Mouse (Mus musculus): Measurements from ENCODE around the gene Lhb. TPM values are rescaled to one million over a fixed set of nuclear protein-coding genes. Genes with fewer than 3 reads are reported as not detected.

The Lhb gene
- polyA plus RNA-seq, 1 experiment from 2014 or later = not detected

GRCm38 (mm10) chr7:45405091-45406075, 15.2 kb upstream of the Lhb start, which contains the start of gene Kcna7:
Kcna7 (plus strand) TSS chr7:45405653.
- Histone ChIP-seq H3K9ac (peak within 1 kb of the TSS; percentile 77), H3K4me1 (peaks cover 17% of the 10 kb centered on the region), H3K9me3 (no peaks in the 10 kb centered on the region), H3K4me2 (peak within 1 kb of the TSS; percentile 80), H3K27ac (replicated peaks) (peak within 1 kb of the TSS; percentile 9; the same call in 1 of the 2 replicates), H3K36me3 (no peaks in the 10 kb centered on the region), H3K4me3 (peak within 1 kb of the TSS; percentile 56), H3K27me3 (replicated peaks) (peaks cover 53% of the 10 kb centered on the region)
- 10% methylated on average over 28 of the region's 28 CpGs for WGBS
- ATAC-seq (ENCODE audit: extremely low read depth, insufficient number of reproducible peaks, low FRiP score, low TSS enrichment) = no peak

DNA sequence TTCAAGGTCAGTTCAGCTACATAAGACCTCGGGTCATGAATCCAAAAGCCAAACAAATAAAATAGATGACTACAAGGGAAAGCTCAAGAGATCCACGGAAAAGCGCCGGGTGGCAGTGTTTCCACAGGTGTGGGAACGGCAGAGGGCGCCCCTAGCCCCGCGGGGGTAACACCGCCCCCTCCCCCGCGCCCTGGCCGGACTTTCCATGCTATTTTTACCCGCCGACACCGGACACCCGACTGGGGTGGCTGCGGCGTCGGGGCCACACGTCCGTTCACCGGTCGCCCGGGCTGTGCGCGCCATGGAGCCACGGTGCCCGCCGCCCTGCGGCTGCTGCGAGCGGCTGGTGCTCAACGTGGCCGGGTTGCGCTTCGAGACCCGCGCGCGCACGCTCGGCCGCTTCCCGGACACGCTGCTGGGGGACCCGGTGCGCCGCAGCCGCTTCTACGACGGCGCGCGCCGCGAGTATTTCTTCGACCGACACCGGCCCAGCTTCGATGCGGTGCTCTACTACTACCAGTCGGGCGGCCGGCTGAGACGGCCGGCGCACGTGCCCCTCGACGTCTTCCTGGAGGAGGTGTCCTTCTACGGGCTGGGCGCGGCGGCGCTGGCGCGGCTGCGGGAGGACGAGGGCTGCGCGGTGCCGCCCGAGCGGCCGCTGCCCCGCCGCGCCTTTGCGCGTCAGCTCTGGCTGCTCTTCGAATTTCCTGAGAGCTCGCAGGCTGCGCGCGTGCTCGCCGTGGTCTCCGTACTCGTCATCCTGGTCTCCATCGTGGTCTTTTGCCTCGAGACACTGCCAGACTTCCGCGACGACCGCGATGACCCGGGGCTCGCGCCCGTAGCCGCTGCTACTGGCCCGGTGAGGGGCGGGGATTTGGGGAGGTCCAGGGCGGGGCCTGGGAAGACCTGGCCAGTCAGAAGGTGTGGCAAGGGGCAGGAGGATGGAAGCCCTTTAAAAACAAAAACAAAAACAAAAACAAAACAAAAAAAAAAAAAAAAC, 14.2 kb upstream of the Lhb start:
- no peak for ATAC-seq (ENCODE audit: extremely low read depth, insufficient number of reproducible peaks, low FRiP score, low TSS enrichment)
- peaks cover 64% of the 10 kb centered on the region for H3K27me3 ChIP-seq (replicated peaks)
- under 1% methylated on average over 114 of the region's 114 CpGs for WGBS

DNA sequence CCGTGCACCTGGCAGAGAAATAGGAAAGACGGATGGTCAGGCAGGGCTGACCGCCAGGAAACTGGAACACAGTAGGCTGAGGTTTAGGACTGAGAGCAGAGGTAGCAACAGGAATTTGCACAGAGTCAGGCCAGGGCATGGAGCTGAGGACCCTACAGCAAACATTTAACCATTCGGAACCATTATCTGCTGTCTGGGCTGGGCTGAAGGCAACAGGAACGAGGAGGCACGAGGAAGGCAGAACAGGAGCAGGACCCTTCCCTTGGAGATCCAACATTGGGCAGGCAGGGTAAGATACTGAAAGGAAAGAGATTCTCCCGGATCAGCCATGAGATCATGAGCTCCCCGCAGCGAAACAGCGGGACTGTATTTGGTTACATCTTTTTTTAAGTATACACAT, 12.8 kb upstream of the Lhb start:
- WGBS = 75% methylated on average over 10 of the region's 10 CpGs
- H3K9me3 ChIP-seq = no peaks in the 10 kb centered on the region
- H3K4me3 ChIP-seq = no peak overlapping the region
- no peaks in the 10 kb centered on the region for H3K36me3 ChIP-seq
- no peak overlapping the region for H3K27ac ChIP-seq (replicated peaks)
- peaks cover 76% of the 10 kb centered on the region for H3K27me3 ChIP-seq (replicated peaks)
- ATAC-seq (ENCODE audit: extremely low read depth, insufficient number of reproducible peaks, low FRiP score, low TSS enrichment) = no peak
- H3K4me1 ChIP-seq = peaks cover 24% of the 10 kb centered on the region
- no peak overlapping the region for H3K9ac ChIP-seq
- H3K4me2 ChIP-seq = no peak overlapping the region

More for the DNA sequence above, 14.2 kb upstream of the Lhb start:
- Histone ChIP-seq H3K9ac (peak overlapping the region; percentile 77), H3K4me1 (peaks cover 17% of the 10 kb centered on the region), H3K36me3 (no peaks in the 10 kb centered on the region), H3K4me2 (peak overlapping the region; percentile 80), H3K4me3 (peak overlapping the region; percentile 56), H3K9me3 (no peaks in the 10 kb centered on the region), H3K27ac (replicated peaks) (no peak overlapping the region)

- Histone ChIP-seq H3K27ac (replicated peaks) (no peak overlapping the region), H3K9me3 (no peaks in the 10 kb centered on the region), H3K4me1 (peaks cover 29% of the 10 kb centered on the region), H3K27me3 (replicated peaks) (peaks cover 81% of the 10 kb centered on the region), H3K9ac (no peak overlapping the region), H3K4me2 (no peak overlapping the region), H3K4me3 (no peak overlapping the region), H3K36me3 (no peaks in the 10 kb centered on the region)
- 67% methylated on average over 7 of the region's 7 CpGs for WGBS
- no peak for ATAC-seq (ENCODE audit: extremely low read depth, insufficient number of reproducible peaks, low FRiP score, low TSS enrichment)
Measured at GRCm38 (mm10) chr7:45408351-45408750, 12.3 kb upstream of the Lhb start.

DNA sequence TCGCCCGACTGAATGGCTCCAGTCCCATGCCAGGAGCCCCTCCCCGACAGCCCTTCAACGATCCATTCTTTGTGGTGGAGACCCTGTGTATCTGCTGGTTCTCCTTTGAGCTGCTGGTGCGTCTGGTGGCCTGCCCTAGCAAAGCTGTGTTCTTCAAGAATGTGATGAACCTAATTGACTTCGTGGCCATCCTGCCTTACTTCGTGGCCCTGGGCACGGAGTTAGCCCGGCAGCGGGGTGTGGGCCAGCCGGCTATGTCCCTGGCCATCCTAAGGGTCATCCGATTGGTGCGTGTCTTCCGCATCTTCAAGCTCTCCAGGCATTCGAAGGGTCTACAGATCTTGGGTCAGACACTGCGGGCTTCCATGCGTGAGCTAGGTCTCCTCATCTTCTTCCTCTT, 11.7 kb upstream of the Lhb start:
- H3K27me3 ChIP-seq (replicated peaks) = peaks cover 87% of the 10 kb centered on the region
- WGBS = 85% methylated on average over 17 of the region's 17 CpGs
- H3K4me2 ChIP-seq = no peak overlapping the region
- H3K9ac ChIP-seq = no peak overlapping the region
- no peaks in the 10 kb centered on the region for H3K36me3 ChIP-seq
- no peak for ATAC-seq (ENCODE audit: extremely low read depth, insufficient number of reproducible peaks, low FRiP score, low TSS enrichment)
- no peak overlapping the region for H3K27ac ChIP-seq (replicated peaks)
- H3K9me3 ChIP-seq = no peaks in the 10 kb centered on the region
- H3K4me3 ChIP-seq = no peak overlapping the region
- H3K4me1 ChIP-seq = peaks cover 35% of the 10 kb centered on the region

GRCm38 (mm10) chr7:45409497-45410163, 11.0 kb upstream of the Lhb start:
- H3K27me3 ChIP-seq (replicated peaks) = peaks cover 94% of the 10 kb centered on the region
- H3K36me3 ChIP-seq = no peaks in the 10 kb centered on the region
- no peak overlapping the region for H3K9ac ChIP-seq
- H3K4me1 ChIP-seq = peaks cover 41% of the 10 kb centered on the region
- no peak overlapping the region for H3K4me3 ChIP-seq
- ATAC-seq (ENCODE audit: extremely low read depth, insufficient number of reproducible peaks, low FRiP score, low TSS enrichment) = no peak
- H3K27ac ChIP-seq (replicated peaks) = no peak overlapping the region
- WGBS = 76% methylated on average over 8 of the region's 8 CpGs
- H3K4me2 ChIP-seq = no peak overlapping the region
- no peaks in the 10 kb centered on the region for H3K9me3 ChIP-seq

DNA sequence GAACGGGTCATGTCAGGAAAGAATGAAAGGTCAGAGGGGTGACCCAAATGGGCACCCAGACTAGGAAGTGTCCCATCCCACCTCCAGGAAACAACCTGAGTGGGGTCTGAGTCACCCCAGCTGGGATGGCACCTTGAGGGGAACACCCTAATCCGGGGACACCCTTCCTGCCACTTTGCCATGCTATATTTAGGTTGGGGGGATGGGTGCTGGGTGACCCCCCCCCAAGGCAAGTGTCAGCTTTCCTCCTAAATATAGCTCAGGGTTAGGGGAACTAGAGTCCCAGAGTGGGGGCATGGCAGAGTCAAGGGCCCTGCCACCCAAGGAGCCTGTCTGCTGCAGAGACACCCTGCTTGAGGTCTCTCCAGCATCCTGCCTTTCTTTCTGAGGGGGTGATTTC, 8.2 kb upstream of the Lhb start:
- H3K36me3 ChIP-seq = no peaks in the 10 kb centered on the region
- H3K27ac ChIP-seq (replicated peaks) = no peak overlapping the region
- H3K9ac ChIP-seq = no peak overlapping the region
- peaks cover 37% of the 10 kb centered on the region for H3K4me1 ChIP-seq
- H3K4me2 ChIP-seq = no peak overlapping the region
- no peaks in the 10 kb centered on the region for H3K9me3 ChIP-seq
- peaks cover 98% of the 10 kb centered on the region for H3K27me3 ChIP-seq (replicated peaks)
- ATAC-seq (ENCODE audit: extremely low read depth, insufficient number of reproducible peaks, low FRiP score, low TSS enrichment) = no peak
- no peak overlapping the region for H3K4me3 ChIP-seq
- WGBS = 56% methylated on average over 2 of the region's 2 CpGs

- ATAC-seq (ENCODE audit: extremely low read depth, insufficient number of reproducible peaks, low FRiP score, low TSS enrichment) = peak; percentile 29; the same call in 1 of the 2 replicates
- no peaks in the 10 kb centered on the region for H3K9me3 ChIP-seq
- peaks cover 98% of the 10 kb centered on the region for H3K27me3 ChIP-seq (replicated peaks)
- H3K4me3 ChIP-seq = peak within 1 kb of the TSS; percentile 61
- no peaks in the 10 kb centered on the region for H3K36me3 ChIP-seq
- H3K27ac ChIP-seq (replicated peaks) = peak within 1 kb of the TSS; percentile 71
- H3K4me1 ChIP-seq = peaks cover 43% of the 10 kb centered on the region
- WGBS = under 1% methylated on average over 37 of the region's 45 CpGs
- peak within 1 kb of the TSS; percentile 91 for H3K4me2 ChIP-seq
- H3K9ac ChIP-seq = peak within 1 kb of the TSS; percentile 77
Measured at GRCm38 (mm10) chr7:45413113-45413863, 7.3 kb upstream of the Lhb start, which contains the start of gene Ntf5. Ntf5 (plus strand) TSS chr7:45413695.

GRCm38 (mm10) chr7:45413864-45414739, 6.5 kb upstream of the Lhb start:
- Histone ChIP-seq H3K27me3 (replicated peaks) (peaks cover 98% of the 10 kb centered on the region), H3K4me1 (peaks cover 44% of the 10 kb centered on the region), H3K36me3 (no peaks in the 10 kb centered on the region), H3K9me3 (no peaks in the 10 kb centered on the region), H3K4me3 (peak overlapping the region; percentile 61), H3K9ac (peak overlapping the region; percentile 77), H3K4me2 (peak overlapping the region; percentile 91), H3K27ac (replicated peaks) (peak overlapping the region; percentile 71)
- WGBS = 2% methylated on average over 27 of the region's 27 CpGs
- peak; percentile 31; the same call in 1 of the 2 replicates for ATAC-seq (ENCODE audit: extremely low read depth, insufficient number of reproducible peaks, low FRiP score, low TSS enrichment)
